8 mouse cellular contexts compared by ENCODE assay signal in the genomic region with DNA sequence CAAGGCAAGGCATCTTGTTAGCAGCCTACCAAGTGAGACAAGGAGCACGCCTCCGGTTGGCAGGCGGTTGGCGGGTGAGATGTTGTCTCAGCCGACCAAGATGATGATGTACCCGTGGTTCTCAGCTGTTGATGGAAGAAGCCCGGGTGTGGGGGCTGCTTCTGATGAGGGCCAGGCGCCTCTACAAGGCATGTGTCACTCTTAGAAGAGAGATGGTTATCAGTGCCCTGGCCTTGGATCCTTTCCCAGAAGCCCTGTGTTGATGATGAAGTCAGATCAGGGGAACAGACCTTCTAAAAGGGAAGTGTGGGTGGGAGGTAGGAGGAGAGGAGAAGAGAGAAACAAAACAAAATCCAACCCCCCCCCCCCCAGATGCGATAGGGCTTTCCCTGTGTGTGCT. TPM values are rescaled to one million over a fixed set of nuclear protein-coding genes. Genes with fewer than 3 reads are reported as not detected.
A peak's percentile ranks its signal among the peaks of the same experiment; 100 is the strongest.
DNase-seq lines count a peak whose midpoint lies in the region; ATAC-seq and TF ChIP-seq lines count a peak whose summit lies in the region.

No protein-coding gene starts in this region.

- H3K27ac ChIP-seq in kidney, embryonic 14.5 days (ENCODE audit: low read depth, low read length) = peak overlapping the region; percentile 30; the same call in 1 of the 2 replicates
- peak overlapping the region; percentile 6; the same call in 1 of the 2 replicates for H3K27ac ChIP-seq in liver, embryonic 14.5 days
- no peak overlapping the region for H3K27ac ChIP-seq in forebrain, embryonic 12.5 days

- WGBS in kidney, embryonic 14.5 days = 48% methylated on average over 9 of the region's 9 CpGs
- 8% methylated on average over 9 of the region's 9 CpGs for WGBS in liver, embryonic 14.5 days (ENCODE audit: insufficient replicate concordance)
- 93% methylated on average over 9 of the region's 9 CpGs for WGBS in forebrain, embryonic 12.5 days

- H3K4me2 ChIP-seq in kidney, embryonic 14.5 days (replicated peaks; ENCODE audit: low read depth, low read length) = no peak overlapping the region
- H3K4me2 ChIP-seq in liver, embryonic 14.5 days (ENCODE audit: low read depth) = peak overlapping the region; percentile 11
- H3K4me2 ChIP-seq in forebrain, embryonic 12.5 days = no peak overlapping the region

- DNase-seq in ovary, adult 18-20 months (ENCODE audit: low spot score) = peak; percentile 66
- no peak for DNase-seq in ovary, postnatal 14 days (ENCODE audit: low spot score)
- DNase-seq in liver, embryonic 14.5 days (ENCODE audit: low read depth in 3 of 3, low spot score in 3 of 3) = no peak
- peak; percentile 35 for DNase-seq in right cerebral cortex, postnatal 14 days
- no peak for DNase-seq in urinary bladder, postnatal 10 days (ENCODE audit: low spot score)

- H3K9ac ChIP-seq in kidney, embryonic 14.5 days (ENCODE audit: low read depth, low read length) = no peak overlapping the region
- peak overlapping the region; percentile 6; the same call in 1 of the 2 replicates for H3K9ac ChIP-seq in liver, embryonic 14.5 days (replicated peaks)
- H3K9ac ChIP-seq in forebrain, embryonic 12.5 days = no peak overlapping the region

- ATAC-seq in erythroid progenitor cell, adult 5-6 weeks (replicated peaks; ENCODE audit: low FRiP score, poor library complexity, severe bottlenecking) = peak; percentile 29; the same call in 1 of the 2 replicates
- ATAC-seq in kidney, embryonic 14.5 days (ENCODE audit: low FRiP score, low TSS enrichment) = 0 out of 2 replicates have a peak, but pooled peaks have one; percentile 7
- peak; percentile 30; the same call in 1 of the 2 replicates for ATAC-seq in liver, embryonic 14.5 days (ENCODE audit: insufficient read depth)
- ATAC-seq in forebrain, embryonic 12.5 days (ENCODE audit: low FRiP score) = no peak

- no peak overlapping the region for H3K4me3 ChIP-seq in kidney, embryonic 14.5 days (ENCODE audit: low read length)
- no peak overlapping the region for H3K4me3 ChIP-seq in liver, embryonic 14.5 days (ENCODE audit: insufficient read depth in 1 of 2, low read depth in 2 of 2, low read length in 2 of 2)
- no peak overlapping the region for H3K4me3 ChIP-seq in forebrain, embryonic 12.5 days (replicated peaks)

- no peak for TF ChIP-seq EP300 in liver, embryonic 14.5 days (IDR thresholded peaks at IDR 0.05; ENCODE audit: low read depth)

- no peaks in the 10 kb centered on the region for H3K27me3 ChIP-seq in kidney, embryonic 14.5 days (ENCODE audit: control insufficient read depth, insufficient read depth, low read length)
- H3K27me3 ChIP-seq in liver, embryonic 14.5 days (ENCODE audit: control insufficient read depth, insufficient read depth, low read length) = no peaks in the 10 kb centered on the region
- H3K27me3 ChIP-seq in forebrain, embryonic 12.5 days = no peaks in the 10 kb centered on the region

- no peak for TF ChIP-seq CTCF in liver, embryonic 14.5 days (IDR thresholded peaks at IDR 0.05; ENCODE audit: low read depth)

- H3K36me3 ChIP-seq in kidney, embryonic 14.5 days (ENCODE audit: control insufficient read depth, insufficient read depth, low read length) = 0 out of 2 replicates have a peak, but pooled peaks cover 3% of the 10 kb centered on the region
- H3K36me3 ChIP-seq in liver, embryonic 14.5 days (replicated peaks; ENCODE audit: control insufficient read depth, insufficient read depth, low read depth) = no peaks in the 10 kb centered on the region
- H3K36me3 ChIP-seq in forebrain, embryonic 12.5 days (replicated peaks) = 0 out of 2 replicates have a peak, but pooled peaks cover 6% of the 10 kb centered on the region

- peaks cover 23% of the 10 kb centered on the region for H3K4me1 ChIP-seq in kidney, embryonic 14.5 days (ENCODE audit: control insufficient read depth, insufficient read depth, low read length)
- H3K4me1 ChIP-seq in liver, embryonic 14.5 days (replicated peaks; ENCODE audit: control insufficient read depth in 2 of 2, insufficient read depth in 2 of 2, low read length in 1 of 2) = peaks cover 19 to 50% of the 10 kb centered on the region in 2 experiments
- peaks cover 5% of the 10 kb centered on the region; the same call in 1 of the 2 replicates for H3K4me1 ChIP-seq in forebrain, embryonic 12.5 days

- H3K9me3 ChIP-seq in kidney, embryonic 14.5 days (ENCODE audit: control insufficient read depth, low read length) = 0 out of 2 replicates have a peak, but pooled peaks cover 7% of the 10 kb centered on the region
- no peaks in the 10 kb centered on the region for H3K9me3 ChIP-seq in liver, embryonic 14.5 days (ENCODE audit: control insufficient read depth, low read length)
- no peaks in the 10 kb centered on the region for H3K9me3 ChIP-seq in forebrain, embryonic 12.5 days

RNA-seq across cellular contexts. Expression of a gene that starts 19.1 kb away (rescaled TPM):
- total RNA-seq in erythroid progenitor cell, adult 5-6 weeks (2015; ENCODE audit: low replicate concordance) = 14.1 and 15.9 TPM in 2 replicates
- total RNA-seq in erythroid progenitor cell, adult 5-6 weeks (2017; ENCODE audit: low replicate concordance) = 13.6 and 17.2 TPM in 2 replicates
- 4.5 and 5.4 TPM in 2 replicates for polyA plus RNA-seq in kidney, embryonic 14.5 days (2014; fragmentation: Nextera tagmentation; extraction: Ambion mirVana)
- 5.2 TPM in 2 replicates for polyA plus RNA-seq in liver, embryonic 14.5 days (2012; rRNA removed)
- polyA plus RNA-seq in liver, embryonic 14.5 days (2014; fragmentation: Nextera tagmentation; extraction: Ambion mirVana) = 1.8 and 2.0 TPM in 2 replicates
- 1.8 and 2.6 TPM in 2 replicates for polyA plus RNA-seq in forebrain, embryonic 12.5 days (2016; fragmentation: Nextera tagmentation; extraction: Ambion mirVana)

Comparison
In these comparisons a context has a peak if more than half of its experiments do, and no peak if none do; other contexts are left out.
1. DNase-seq: peak in ovary, adult 18-20 months (single experiment) and right cerebral cortex, postnatal 14 days (single experiment); none in ovary, postnatal 14 days (single experiment), liver, embryonic 14.5 days (0 of 3) and urinary bladder, postnatal 10 days (single experiment).